Mouse (Mus musculus): ENCODE results near the gene Midn. TPM values are rescaled to one million over a fixed set of nuclear protein-coding genes. Genes with fewer than 3 reads are reported as not detected.
A peak's percentile ranks its signal among the peaks of the same experiment; 100 is the strongest.

Midn gene
- polyA plus RNA-seq, 1 experiment from 2014 or later = 3.0 TPM

DNA sequence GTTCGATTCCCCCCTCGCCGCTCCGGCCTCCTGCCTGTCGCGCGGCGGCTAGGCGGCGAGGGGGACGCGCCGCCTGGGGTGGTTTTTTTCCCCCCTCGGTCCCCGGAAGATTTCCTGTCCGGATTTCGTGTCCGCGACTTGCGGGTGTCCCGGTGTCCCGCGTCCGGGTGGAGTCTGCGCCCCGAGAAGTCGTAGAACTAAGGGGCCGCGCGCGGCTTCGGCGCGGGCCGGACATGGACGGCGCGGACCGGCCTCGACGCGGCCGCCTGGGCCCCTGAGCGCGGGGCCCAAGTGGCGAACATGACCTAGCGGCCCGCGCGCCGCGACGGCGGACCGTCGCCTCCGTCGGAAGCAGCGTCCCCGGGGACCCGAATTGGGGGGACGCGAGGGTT is 32.1 kb upstream of the Midn start:
- peak overlapping the region; percentile 88 for H3K9ac ChIP-seq (replicated peaks)
- H3K27ac ChIP-seq (ENCODE audit: low read depth) = peak overlapping the region; percentile 91
- TF ChIP-seq EP300 (IDR thresholded peaks at IDR 0.05; ENCODE audit: low read depth) (no peak), CTCF (IDR thresholded peaks at IDR 0.05; ENCODE audit: low read depth) (no peak)
- H3K9me3 ChIP-seq (ENCODE audit: low read length) = no peaks in the 10 kb centered on the region
- H3K36me3 ChIP-seq (replicated peaks; ENCODE audit: insufficient read depth, low read length) = peaks cover 28% of the 10 kb centered on the region
- H3K4me3 ChIP-seq (ENCODE audit: low read depth, low read length) = peak overlapping the region; percentile 85
- ATAC-seq (peak; percentile 10; the same call in 1 of the 2 replicates), DNase-seq (no peak)
- no peaks in the 10 kb centered on the region for H3K27me3 ChIP-seq (ENCODE audit: insufficient read depth, low read length)
- peaks cover 35% of the 10 kb centered on the region for H3K4me1 ChIP-seq (ENCODE audit: insufficient read depth)
- H3K4me2 ChIP-seq (ENCODE audit: low read depth, low read length) = peak overlapping the region; percentile 84
- under 1% methylated on average over 63 of the region's 63 CpGs for WGBS (ENCODE audit: insufficient replicate concordance)

DNA sequence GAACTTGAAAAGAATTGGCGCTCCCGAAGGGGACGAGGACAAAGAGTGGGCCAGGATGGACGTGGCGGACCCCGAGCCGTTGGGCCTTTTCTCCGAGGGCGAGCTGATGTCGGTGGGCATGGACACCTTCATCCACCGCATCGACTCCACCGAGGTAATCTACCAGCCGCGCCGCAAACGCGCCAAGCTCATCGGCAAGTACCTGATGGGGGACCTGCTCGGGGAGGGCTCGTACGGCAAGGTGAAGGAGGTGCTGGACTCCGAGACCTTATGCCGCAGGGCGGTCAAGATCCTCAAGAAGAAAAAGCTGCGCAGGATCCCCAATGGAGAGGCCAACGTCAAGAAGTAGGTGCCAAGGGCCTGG is 31.5 kb upstream of the Midn start:
- H3K4me2 ChIP-seq (ENCODE audit: low read depth, low read length) = peak overlapping the region; percentile 84
- peak overlapping the region; percentile 91 for H3K27ac ChIP-seq (ENCODE audit: low read depth)
- DNase-seq (no peak), ATAC-seq (no peak)
- no peaks in the 10 kb centered on the region for H3K27me3 ChIP-seq (ENCODE audit: insufficient read depth, low read length)
- H3K9ac ChIP-seq (replicated peaks) = peak overlapping the region; percentile 88
- no peak for TF ChIP-seq EP300 (IDR thresholded peaks at IDR 0.05; ENCODE audit: low read depth)
- no peak for TF ChIP-seq CTCF (IDR thresholded peaks at IDR 0.05; ENCODE audit: low read depth)
- under 1% methylated on average over 26 of the region's 27 CpGs for WGBS (ENCODE audit: insufficient replicate concordance)
- peaks cover 34% of the 10 kb centered on the region for H3K36me3 ChIP-seq (replicated peaks; ENCODE audit: insufficient read depth, low read length)
- peaks cover 37% of the 10 kb centered on the region for H3K4me1 ChIP-seq (ENCODE audit: insufficient read depth)
- peak overlapping the region; percentile 85 for H3K4me3 ChIP-seq (ENCODE audit: low read depth, low read length)
- no peaks in the 10 kb centered on the region for H3K9me3 ChIP-seq (ENCODE audit: low read length)

DNA sequence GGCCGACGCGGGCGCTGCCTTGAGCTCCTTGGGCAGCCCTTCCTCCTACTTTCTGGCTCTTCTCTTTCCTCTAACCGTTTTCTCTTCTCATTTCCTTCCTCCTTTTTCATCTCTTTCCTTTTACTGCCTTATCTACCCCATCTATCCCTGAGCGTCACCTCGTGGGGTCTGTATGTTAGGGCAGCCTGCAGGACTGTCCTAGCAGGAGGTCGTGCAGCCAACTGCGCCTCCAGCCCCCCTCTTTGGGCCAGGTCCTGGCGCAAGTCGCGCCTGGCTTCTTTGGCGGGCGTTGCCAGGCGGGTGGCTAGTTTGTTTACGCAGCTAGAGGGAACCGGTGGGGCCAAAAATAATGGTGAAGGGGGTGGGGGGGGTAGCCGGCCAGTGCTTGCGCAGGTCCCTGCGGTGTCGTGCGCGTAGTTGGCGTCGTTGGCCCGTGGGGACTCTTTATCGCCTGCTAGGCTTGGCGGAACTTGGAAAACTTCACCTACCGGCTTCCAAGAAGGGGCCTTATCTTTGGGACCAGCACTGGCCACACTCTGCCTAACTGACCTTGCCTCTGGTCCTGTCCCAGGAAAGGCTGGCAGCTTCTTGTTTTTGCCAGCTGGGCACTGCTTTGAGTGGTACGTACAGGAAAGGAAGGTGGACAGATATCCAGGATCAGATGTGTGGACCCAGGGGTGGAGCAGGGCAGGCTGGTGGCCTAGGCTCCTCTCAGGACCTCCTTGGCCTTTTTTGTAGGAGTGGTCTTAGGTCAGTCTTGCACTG is 31.0 kb upstream of the Midn start:
- H3K4me2 ChIP-seq (ENCODE audit: low read depth, low read length) = peak overlapping the region; percentile 84
- TF ChIP-seq CTCF (IDR thresholded peaks at IDR 0.05; ENCODE audit: low read depth) (peak; percentile 42), EP300 (IDR thresholded peaks at IDR 0.05; ENCODE audit: low read depth) (peak; percentile 66; the same call in 1 of the 2 replicates)
- 1% methylated on average over 30 of the region's 30 CpGs for WGBS (ENCODE audit: insufficient replicate concordance)
- peak overlapping the region; percentile 91 for H3K27ac ChIP-seq (ENCODE audit: low read depth)
- peak overlapping the region; percentile 88 for H3K9ac ChIP-seq (replicated peaks)
- no peaks in the 10 kb centered on the region for H3K9me3 ChIP-seq (ENCODE audit: low read length)
- H3K27me3 ChIP-seq (ENCODE audit: insufficient read depth, low read length) = no peaks in the 10 kb centered on the region
- peaks cover 42% of the 10 kb centered on the region for H3K4me1 ChIP-seq (ENCODE audit: insufficient read depth)
- H3K4me3 ChIP-seq (ENCODE audit: low read depth, low read length) = peak overlapping the region; percentile 85
- ATAC-seq (no peak), DNase-seq (peak; percentile 72)
- H3K36me3 ChIP-seq (replicated peaks; ENCODE audit: insufficient read depth, low read length) = peaks cover 38% of the 10 kb centered on the region

DNA sequence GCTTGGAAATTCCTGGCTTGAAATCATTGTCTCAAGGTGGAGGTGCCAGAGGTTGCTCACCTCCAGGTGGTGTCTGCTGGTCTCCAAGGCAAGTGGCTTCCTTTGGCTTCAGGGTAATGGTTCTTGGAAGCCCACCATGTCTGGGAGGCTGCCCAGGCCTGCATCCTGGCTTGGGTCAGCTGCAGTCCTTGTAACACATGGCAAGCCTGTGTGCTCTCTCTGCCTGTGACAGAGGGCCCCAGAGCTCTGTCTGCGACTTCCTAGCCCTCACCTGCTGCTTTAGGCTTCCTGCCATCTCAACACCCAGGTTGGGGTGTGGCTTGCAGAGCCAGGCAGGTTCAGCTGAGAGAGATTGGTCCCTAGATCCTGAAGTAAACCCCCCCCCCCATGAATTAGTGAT is 30.3 kb upstream of the Midn start:
- peaks cover 43% of the 10 kb centered on the region for H3K4me1 ChIP-seq (ENCODE audit: insufficient read depth)
- H3K36me3 ChIP-seq (replicated peaks; ENCODE audit: insufficient read depth, low read length) = peaks cover 40% of the 10 kb centered on the region
- no peaks in the 10 kb centered on the region for H3K9me3 ChIP-seq (ENCODE audit: low read length)
- peak overlapping the region; percentile 91 for H3K27ac ChIP-seq (ENCODE audit: low read depth)
- no peak for DNase-seq
- no peak for ATAC-seq
- TF ChIP-seq CTCF (IDR thresholded peaks at IDR 0.05; ENCODE audit: low read depth) = no peak
- no peak for TF ChIP-seq EP300 (IDR thresholded peaks at IDR 0.05; ENCODE audit: low read depth)
- no peaks in the 10 kb centered on the region for H3K27me3 ChIP-seq (ENCODE audit: insufficient read depth, low read length)
- H3K9ac ChIP-seq (replicated peaks) = peak overlapping the region; percentile 88
- H3K4me2 ChIP-seq (ENCODE audit: low read depth, low read length) = peak overlapping the region; percentile 84
- H3K4me3 ChIP-seq (ENCODE audit: low read depth, low read length) = peak overlapping the region; percentile 85
- WGBS (ENCODE audit: insufficient replicate concordance) = 42% methylated on average over 1 of the region's 1 CpGs

DNA sequence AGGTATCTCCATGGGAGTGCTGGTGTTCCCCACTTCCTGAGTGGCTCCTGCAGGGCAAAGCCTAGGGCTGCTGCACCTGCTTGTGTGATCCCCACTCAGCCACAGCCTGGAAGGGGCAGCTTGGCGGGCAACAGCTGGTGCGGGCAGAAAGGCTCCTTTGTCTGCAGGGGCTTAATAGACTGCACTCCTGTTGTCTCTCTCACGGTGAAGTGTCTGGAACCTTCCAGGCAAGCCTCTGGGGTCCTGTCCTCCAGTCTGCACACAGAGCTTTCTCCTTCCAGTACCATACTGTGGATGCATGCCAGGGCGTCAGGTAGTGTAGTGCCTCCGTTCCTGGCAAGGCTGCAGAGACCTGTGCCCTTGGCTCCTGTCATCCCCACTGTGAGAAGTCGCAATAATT is 29.5 kb upstream of the Midn start:
- Histone ChIP-seq H3K9ac (replicated peaks) (no peak overlapping the region; the same call in 1 of the 2 replicates), H3K4me1 (ENCODE audit: insufficient read depth) (peaks cover 49% of the 10 kb centered on the region), H3K36me3 (replicated peaks; ENCODE audit: insufficient read depth, low read length) (peaks cover 41% of the 10 kb centered on the region), H3K9me3 (ENCODE audit: low read length) (no peaks in the 10 kb centered on the region), H3K4me2 (ENCODE audit: low read depth, low read length) (peak overlapping the region; percentile 84), H3K27ac (ENCODE audit: low read depth) (no peak overlapping the region), H3K4me3 (ENCODE audit: low read depth, low read length) (peak overlapping the region; percentile 85), H3K27me3 (ENCODE audit: insufficient read depth, low read length) (no peaks in the 10 kb centered on the region)
- no peak for DNase-seq
- WGBS (ENCODE audit: insufficient replicate concordance) = 81% methylated on average over 6 of the region's 6 CpGs
- ATAC-seq = no peak
- TF ChIP-seq CTCF (IDR thresholded peaks at IDR 0.05; ENCODE audit: low read depth) (no peak), EP300 (IDR thresholded peaks at IDR 0.05; ENCODE audit: low read depth) (no peak)

DNA sequence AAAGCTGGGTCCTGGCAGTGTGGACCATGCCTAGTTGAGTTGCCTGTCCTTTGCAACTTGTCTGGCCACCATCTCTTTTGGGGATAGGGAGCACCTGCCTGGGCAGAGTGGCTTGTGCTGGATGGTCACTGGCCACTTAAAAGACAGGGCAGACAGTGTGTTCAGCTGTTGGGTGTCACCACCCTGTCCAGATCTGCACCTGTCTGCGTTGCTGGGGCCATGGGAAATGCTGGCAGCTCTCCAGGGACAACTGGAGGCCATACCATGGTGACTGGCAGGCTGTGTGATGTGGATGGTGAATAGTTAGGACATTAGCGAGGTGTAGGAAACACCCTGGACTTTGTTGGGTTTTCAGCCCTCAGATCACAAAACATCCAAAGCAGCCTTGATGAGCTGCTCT is 27.9 kb upstream of the Midn start:
- WGBS (ENCODE audit: insufficient replicate concordance) = 53% methylated on average over 2 of the region's 2 CpGs
- TF ChIP-seq EP300 (IDR thresholded peaks at IDR 0.05; ENCODE audit: low read depth) (no peak), CTCF (IDR thresholded peaks at IDR 0.05; ENCODE audit: low read depth) (no peak)
- Histone ChIP-seq H3K9me3 (ENCODE audit: low read length) (no peaks in the 10 kb centered on the region), H3K4me1 (ENCODE audit: insufficient read depth) (peaks cover 54% of the 10 kb centered on the region), H3K4me2 (ENCODE audit: low read depth, low read length) (peak overlapping the region; percentile 20), H3K27ac (ENCODE audit: low read depth) (no peak overlapping the region), H3K27me3 (ENCODE audit: insufficient read depth, low read length) (no peaks in the 10 kb centered on the region), H3K9ac (replicated peaks) (no peak overlapping the region; the same call in 1 of the 2 replicates), H3K36me3 (replicated peaks; ENCODE audit: insufficient read depth, low read length) (peaks cover 53% of the 10 kb centered on the region), H3K4me3 (ENCODE audit: low read depth, low read length) (no peak overlapping the region)
- DNase-seq (no peak), ATAC-seq (no peak)
